Mouse (Mus musculus): ENCODE results near the gene Nrk.

DNA sequence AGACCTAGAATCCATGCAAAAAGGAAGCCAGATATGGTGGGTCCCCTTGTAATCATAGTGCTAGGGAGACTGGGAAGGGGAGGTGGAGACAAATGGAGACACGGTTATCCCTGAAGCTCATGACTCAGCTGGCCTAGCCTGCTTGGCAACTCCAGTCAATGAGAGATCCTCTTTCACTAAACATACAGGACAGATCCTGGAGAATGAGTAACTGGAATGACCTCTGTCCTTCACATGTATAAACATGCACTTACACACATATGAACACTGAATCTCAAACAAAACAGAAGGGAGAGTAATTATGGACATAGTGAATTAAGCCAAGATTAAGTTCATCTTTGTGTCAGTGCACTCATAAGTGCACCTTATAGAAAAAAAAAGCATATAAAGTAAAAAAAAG lies 138.9 kb downstream of the Nrk start:
- TF ChIP-seq TAL1 (IDR thresholded peaks at IDR 0.05; ENCODE audit: low read length), result no peak
- no peak for TF ChIP-seq GATA1 (IDR thresholded peaks at IDR 0.05; ENCODE audit: low read length)

Measured in erythroblast, embryonic 14.5 days (primary cell).